Mouse (Mus musculus) brain, adult 2 months (tissue): Measurements from ENCODE around the gene St3gal3.
A peak's percentile ranks its signal among the peaks of the same experiment; 100 is the strongest.

Experiments
- DNase-seq: peaks from one replicate; pipeline ENCODE4 v3.0.0; 2011; ENCODE audit warnings: low read depth, low spot score

The St3gal3 gene

DNA sequence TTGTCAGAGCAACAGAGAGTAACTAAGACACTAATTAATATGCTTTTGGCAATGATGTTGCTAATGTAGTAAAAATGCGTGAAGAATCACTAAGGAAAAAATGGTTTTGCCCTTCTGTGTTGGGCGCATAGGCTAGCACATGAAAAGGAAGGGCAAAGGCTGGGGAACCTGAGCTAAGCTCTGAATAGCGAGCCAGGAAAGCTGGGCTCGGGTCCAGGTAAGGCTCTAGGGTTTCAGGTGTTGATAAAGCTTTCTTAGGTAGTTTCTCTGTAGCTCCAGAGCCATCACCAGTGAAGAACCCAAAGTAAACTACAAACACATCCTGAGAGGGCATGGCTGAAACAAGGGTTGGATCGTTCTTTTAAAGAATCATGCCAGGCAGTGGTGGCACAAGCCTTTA, 6.8 kb upstream of the St3gal3 start:
- no peak for DNase-seq

DNA sequence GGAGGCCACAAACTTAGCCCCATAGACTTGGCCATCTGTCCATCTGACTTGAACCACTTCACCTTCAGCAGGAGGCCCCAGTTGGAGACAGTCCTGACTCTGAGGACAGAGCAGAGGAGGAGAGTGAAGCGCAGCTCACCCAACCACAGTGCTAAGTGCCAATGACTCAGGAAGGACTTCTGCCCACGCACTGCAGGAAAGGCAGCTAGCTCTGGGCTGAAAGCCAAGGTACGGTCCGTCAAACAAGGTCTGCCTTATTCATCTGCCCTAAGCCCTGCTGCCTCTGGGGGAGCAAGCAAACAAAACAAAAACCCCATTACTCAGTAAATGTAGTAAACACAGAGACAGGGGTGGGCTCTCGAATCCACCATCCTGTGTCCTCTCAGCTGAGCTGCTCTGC, 4.2 kb upstream of the St3gal3 start:
- peak; percentile 98 for DNase-seq

DNA sequence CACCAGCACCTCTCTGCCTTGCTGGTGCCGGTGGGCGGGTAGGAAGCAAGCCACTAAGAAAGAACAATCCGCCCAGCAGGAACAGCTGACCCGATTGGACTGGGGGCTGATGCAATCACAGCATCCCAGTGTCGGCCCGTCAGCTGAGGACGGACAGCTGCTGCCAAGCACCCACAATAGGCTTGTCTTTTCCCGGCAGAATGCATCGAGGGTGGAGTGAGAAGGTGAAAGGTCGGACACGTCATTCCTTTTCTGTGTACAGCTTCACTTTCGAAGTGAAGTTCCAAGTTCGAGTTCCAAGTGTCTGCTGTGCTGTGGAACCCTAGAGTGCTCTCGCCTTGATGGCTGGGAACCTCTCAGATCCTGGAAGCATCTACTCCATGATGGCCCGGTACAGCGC, 3.1 kb upstream of the St3gal3 start:
- peak; percentile 89 for DNase-seq

DNA sequence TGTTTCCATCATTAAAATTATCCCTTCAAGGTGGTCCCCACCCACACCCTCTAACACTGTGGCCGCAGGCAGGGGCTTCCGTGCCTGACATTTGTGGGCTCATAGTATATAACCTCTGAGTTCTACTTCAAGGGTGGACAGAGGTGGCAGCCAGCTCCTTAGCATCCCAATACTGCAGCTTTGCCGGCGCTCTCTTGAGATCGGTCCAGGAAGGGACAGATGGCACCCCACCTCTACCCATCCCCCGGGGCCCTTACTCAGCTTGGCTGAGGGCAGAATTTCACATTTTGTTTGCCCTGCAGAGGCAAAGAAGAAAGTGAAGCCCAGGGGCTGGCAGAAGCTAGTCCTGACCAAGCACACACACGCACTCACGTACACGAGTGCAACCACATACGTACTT, 2.6 kb upstream of the St3gal3 start:
- DNase-seq, result peak; percentile 66

DNA sequence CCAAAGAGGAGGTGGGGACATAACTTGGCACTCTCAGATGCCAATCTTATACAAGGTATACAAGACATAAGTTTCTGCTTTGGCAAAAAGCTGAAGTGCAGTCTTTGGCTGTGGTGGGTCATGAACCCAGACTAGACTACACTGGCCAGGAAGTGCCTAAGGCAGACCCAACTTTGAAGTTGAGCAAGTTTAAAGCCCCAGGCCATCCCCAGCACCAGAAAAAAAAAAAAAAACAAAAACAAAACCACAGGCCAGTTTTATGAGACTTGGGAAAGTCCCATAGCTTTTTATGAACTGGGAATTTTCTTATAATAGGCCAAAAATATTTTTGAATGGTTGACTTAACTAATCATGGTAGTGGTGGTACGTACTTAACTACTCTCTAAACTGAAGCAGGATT, 700 bp upstream of the St3gal3 start:
- DNase-seq, result no peak

DNA sequence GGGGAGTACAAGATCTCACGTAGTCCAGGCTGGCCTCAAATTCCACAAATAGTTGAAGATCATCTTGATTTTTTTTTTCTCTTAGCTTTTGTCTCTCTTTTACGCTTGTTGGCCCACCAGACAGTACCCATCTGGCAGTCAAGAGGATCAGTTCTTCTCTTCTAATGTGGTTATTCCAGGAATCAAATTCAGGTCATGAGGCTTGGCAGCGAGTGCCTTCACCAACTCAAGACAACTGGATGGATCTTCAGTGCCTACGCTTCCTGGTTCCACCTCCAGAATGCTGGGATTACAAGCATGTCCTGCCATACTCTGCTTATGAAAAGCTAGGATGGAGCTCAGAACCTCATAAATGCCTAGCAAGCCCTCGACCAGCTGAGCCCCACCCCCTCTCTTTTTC, 3.4 kb downstream of the St3gal3 start:
- DNase-seq, result peak; percentile 83

- no peak for DNase-seq
Observed at GRCm38 (mm10) chr4:118123030-118123704, 11.5 kb downstream of the St3gal3 start.

DNA sequence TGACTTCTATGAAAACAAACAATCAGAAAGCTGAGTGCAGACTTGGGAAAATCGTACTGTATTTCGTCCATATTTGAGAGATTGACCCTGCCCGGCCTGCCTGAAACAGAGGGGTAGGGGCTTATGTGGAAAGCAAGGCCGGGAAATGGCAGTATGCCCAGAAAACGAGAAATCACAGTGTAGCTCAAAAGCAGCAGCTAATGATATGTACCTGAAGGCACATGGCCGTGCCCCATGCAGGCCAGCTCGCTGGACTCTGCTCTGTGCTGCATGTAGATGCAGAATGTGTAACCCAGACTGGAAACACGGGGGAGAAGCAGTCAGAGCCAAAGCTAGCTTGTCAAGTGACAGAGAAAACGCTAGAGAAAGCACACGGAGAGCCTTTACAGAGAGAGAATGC, 12.6 kb downstream of the St3gal3 start:
- peak; percentile 24 for DNase-seq

DNA sequence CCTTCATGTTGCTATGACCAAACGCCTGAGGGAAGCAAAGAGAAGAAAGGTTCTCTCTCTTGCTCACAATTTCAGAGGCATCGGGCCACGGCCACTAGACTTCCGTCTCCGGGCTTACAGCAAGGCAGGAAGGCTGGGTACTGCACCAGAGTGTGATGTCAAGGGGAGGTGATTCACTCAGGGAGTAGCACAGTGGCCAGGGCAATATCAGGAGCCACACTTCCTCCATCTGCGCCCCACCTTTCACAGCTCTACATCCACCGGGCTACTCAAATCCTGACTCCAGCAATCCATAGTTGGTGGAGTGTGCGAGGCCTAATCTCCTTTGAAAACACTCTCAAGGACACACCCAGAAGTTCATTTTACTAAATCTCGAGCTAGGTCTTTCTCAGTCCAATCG, 17.1 kb downstream of the St3gal3 start:
- DNase-seq, result no peak

- DNase-seq, result no peak
Observed at GRCm38 (mm10) chr4:118116098-118116497, 18.6 kb downstream of the St3gal3 start.

DNA sequence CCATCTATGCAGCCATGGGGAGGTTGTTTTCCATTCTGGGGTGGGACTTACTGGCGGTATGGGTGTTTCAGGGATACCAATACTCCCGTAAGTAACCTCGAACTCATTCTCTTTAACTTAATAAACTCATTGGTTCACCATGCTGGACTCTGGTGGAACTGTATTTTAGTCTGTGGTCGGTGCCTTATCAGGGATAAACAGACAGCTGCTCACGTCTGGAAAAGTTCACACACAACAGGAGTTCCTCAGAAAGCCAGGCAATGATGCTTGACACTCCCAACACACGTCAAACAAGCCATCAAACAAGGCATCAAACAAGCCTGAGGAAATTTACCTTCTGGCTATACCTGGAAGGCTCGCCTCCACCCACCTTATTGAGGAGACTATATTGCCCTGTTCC, 19.6 kb downstream of the St3gal3 start:
- DNase-seq, result no peak

- peak; percentile 76 for DNase-seq
Observed at GRCm38 (mm10) chr4:118112601-118113000, 22.1 kb downstream of the St3gal3 start.

DNA sequence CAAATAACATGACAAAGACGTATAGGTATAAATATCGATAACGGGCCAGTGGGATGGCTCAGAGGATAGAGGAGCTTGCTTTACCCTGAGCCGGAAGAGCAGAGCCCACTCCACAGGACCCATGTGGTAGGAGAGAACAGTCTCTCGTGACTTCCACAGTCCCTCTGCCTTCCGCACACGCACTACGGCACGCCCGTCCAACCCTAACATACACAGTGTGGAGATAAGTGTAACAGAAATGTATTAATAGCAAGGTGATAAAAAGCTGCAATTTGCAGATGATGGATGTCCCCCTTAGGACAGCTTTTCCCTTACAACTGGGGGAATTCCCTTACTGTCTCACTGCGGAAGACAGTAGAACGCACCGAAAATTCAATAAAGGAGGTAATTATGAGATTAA, 25.1 kb downstream of the St3gal3 start:
- no peak for DNase-seq

GRCm38 (mm10) chr4:118108779-118109178, 25.9 kb downstream of the St3gal3 start:
- DNase-seq, result no peak

- no peak for DNase-seq
Observed at GRCm38 (mm10) chr4:118105256-118106053, 29.3 kb downstream of the St3gal3 start.

GRCm38 (mm10) chr4:118103280-118103830, 31.4 kb downstream of the St3gal3 start:
- DNase-seq, result no peak

DNA sequence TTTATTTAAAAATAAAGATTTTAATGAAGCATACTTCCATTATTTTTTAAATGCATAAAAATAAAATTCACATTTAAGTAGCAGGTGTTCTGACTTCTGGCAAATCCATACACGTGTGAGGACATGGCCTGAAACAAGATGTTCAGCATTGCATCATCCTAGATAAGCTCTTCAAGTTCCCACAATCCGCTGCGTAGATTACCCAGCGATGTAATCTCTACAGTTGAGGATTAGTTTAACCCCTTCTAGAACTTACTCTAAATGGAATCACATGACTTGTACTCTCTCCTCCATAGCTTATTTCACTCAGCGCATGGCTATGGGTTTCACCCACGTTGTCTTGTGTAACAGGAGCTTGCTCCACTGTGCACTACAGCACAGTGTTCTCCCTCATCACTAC, 33.2 kb downstream of the St3gal3 start:
- DNase-seq, result no peak

DNA sequence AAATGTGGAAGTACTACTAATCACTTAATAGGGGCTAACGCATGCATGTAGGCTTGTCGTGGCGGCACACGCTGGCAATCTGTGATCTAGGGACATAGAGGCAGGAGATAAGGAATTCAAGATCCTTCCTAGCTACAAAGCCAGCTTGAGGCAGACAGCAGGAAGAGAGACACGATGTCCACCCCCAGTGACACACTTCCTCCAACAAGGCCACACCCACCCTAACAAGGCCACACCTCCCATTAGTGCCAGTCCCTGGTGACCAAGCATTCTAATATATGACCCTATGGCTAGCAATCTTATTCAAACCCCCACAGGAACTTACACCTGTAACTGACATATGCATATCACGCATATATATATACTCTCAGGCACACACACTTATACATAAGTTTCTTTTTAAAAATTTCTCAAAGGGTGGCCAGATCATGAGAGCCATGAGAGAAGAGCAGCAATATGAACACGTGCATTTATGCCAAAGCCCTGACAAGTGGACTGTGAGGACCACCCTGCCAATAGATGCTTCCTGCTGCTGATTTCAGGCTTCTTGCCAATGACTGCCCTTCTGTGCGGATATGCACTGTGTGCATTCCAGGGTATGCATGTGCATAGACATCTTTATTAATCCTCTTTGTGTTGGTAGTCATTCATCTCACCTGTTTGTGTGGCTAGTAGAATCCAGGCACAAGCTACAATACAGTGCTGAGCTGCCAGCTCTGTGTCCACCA, 34.9 kb downstream of the St3gal3 start:
- no peak for DNase-seq

DNA sequence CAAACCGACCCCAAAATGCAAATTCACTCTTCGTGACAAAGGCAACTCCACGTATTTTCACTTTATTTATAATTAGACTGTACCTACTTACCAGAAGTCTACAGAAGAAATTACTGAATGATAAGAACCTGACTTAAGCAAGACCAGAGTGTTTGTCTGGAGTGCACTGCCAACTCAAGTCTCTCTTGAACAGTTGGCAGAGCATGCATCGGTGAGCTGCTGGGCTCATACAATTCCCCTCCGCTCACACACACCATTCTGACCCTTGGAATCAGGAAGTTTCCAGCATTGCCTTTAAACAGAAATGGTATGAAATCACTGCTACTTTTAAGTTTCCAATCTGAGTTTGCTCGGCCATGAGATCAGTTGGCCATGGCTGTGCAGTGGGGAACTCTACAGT, 36.1 kb downstream of the St3gal3 start:
- DNase-seq, result no peak

DNA sequence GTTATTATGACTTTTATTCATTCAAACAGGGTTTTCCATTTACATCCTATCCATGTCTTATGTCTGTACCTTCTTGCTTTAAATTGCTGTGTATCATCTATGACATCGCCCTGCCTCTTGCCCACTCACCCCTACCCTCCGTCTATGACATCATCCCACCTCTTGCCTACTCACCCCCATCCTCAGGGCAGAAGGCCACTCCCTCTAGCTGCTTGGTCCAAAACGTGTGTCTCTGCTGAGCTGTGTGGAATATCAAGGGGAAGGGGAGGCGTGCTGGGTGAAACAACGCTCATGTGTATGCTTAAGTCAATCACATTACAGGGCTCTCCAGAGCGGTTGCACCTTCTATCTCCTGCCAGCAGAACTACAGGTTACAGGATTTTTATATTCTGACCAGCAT, 38.6 kb downstream of the St3gal3 start:
- no peak for DNase-seq

- no peak for DNase-seq
Observed at GRCm38 (mm10) chr4:118092784-118093457, 41.8 kb downstream of the St3gal3 start.

GRCm38 (mm10) chr4:118090449-118090848, 44.3 kb downstream of the St3gal3 start:
- DNase-seq, result no peak
